Mouse (Mus musculus) stomach, postnatal 0 days (tissue): ENCODE data around the gene Cacna1h.

Source experiments
- CTCF ChIP-seq: IDR thresholded peaks from 2 replicates; pipeline ENCODE4 v1.5.1; 2016; ENCODE audit warnings: antibody characterized with exemption, low read depth, mild to moderate bottlenecking, moderate library complexity
- EP300 ChIP-seq: optimal IDR thresholded peaks from 2 replicates; pipeline ENCODE3; 2016; ENCODE audit warnings: antibody characterized with exemption

GRCm38 (mm10) chr17:25468301-25468700, 34.7 kb upstream of the Cacna1h start:
- no peak for TF ChIP-seq CTCF
- TF ChIP-seq EP300: no peak
